Mouse (Mus musculus): Measurements from ENCODE around the gene Dnase1. TPM values are rescaled to one million over a fixed set of nuclear protein-coding genes. Genes with fewer than 3 reads are reported as not detected.

The Dnase1 gene
- polyA plus RNA-seq, 1 experiment from 2014 or later: 3.4 TPM

DNA sequence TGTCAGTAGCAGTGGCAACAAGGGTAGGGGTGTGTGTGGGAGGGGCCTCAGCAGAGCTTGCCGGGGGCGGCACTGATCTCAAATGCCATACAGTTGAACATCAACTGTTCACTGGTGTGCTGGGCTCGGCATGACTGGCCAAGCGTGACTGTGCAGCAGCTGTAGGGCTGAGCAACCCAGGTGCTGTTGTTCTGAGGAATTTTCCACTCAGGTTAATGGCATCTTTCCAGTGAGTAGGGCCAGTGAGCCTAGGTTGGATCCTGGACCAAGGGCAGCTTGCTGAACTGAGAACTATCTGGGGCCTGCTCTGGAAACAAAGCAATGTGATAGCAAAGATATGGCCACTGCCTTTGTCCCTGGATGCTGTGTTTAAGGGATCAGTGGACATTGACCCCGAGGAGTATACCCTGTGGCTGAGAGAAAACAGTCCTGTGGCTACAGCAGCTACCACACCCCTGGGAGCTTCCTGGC lies 7.3 kb upstream of the Dnase1 start:
- ATAC-seq (ENCODE audit: insufficient number of reproducible peaks, low FRiP score): no peak
- no peak overlapping the region for H3K4me3 ChIP-seq
- H3K4me2 ChIP-seq: no peak overlapping the region
- H3K27me3 ChIP-seq (replicated peaks): no peaks in the 10 kb centered on the region
- 0 out of 2 replicates have a peak, but pooled peaks cover 4% of the 10 kb centered on the region for H3K9me3 ChIP-seq (replicated peaks)
- no peak overlapping the region for H3K9ac ChIP-seq
- H3K27ac ChIP-seq (ENCODE audit: poor library complexity, severe bottlenecking): no peak overlapping the region
- H3K4me1 ChIP-seq (replicated peaks): peaks cover 6% of the 10 kb centered on the region
- WGBS: 87% methylated on average over 5 of the region's 5 CpGs
- no peaks in the 10 kb centered on the region for H3K36me3 ChIP-seq

DNA sequence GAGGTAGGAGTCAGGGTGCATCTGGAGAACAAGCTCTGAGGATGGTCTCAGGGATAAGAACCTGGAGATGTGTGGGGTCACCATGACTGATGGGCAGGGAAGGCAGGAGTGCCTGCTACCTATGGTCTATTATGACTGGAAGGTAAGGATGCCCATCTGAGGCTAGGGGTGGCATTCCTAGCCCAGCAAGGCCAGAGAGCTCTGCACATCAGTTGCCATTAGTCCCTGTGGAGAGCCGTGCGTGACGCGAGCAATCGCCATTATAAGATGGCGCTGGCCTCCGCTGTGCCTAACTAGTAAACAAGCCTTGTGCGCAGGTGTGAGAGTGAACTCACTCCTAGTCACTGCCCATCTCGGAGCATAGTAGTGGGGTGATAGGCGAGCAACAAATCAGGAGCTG lies 6.2 kb upstream of the Dnase1 start:
- no peaks in the 10 kb centered on the region for H3K36me3 ChIP-seq
- peaks cover 8% of the 10 kb centered on the region for H3K4me1 ChIP-seq (replicated peaks)
- ATAC-seq (ENCODE audit: insufficient number of reproducible peaks, low FRiP score): no peak
- H3K27me3 ChIP-seq (replicated peaks): no peaks in the 10 kb centered on the region
- H3K9me3 ChIP-seq (replicated peaks): 0 out of 2 replicates have a peak, but pooled peaks cover 4% of the 10 kb centered on the region
- H3K4me3 ChIP-seq: no peak overlapping the region
- no peak overlapping the region for H3K9ac ChIP-seq
- H3K27ac ChIP-seq (ENCODE audit: poor library complexity, severe bottlenecking): no peak overlapping the region
- 90% methylated on average over 10 of the region's 10 CpGs for whole genome bisulfite sequencing
- H3K4me2 ChIP-seq: no peak overlapping the region

DNA sequence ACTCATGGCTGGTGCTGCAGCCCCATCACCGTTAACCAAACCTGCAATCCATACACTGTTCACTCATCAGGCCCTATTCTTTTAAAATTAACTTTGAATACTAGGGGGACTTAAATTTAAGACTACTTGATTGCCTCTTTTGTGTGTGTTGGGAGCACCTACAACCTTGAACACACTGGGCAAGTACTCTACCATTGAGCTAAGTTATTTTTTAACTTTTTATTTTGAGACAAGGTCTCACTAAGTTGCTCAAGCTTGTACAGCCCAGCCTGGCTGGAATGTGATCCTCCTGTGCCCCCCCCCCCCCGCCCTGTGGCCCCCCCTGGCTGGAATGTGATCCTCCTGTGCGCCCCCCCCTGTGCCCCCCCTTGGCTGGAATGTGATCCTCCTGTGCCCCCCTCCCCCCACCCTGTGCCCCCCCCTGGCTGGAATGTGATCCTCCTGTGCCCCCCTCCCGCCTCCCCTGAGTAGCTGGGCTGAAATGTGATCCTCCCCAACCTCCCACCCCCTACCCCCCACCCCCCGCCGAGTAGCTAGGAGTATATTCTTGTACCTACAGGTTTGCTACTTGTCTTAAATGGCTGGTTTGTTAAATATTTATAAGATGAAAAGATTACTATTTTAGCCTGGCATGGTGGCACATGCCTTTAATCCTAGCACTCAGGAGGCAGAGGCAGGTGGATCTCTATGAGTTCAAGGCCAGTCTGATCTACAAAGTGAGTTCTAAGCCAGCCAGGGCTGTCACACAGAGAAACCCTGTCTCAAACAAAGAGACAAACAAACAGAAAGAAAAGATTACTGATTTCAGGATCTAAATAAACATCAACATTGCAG lies 5.1 kb upstream of the Dnase1 start:
- WGBS: 64% methylated on average over 5 of the region's 6 CpGs
- ATAC-seq (ENCODE audit: insufficient number of reproducible peaks, low FRiP score): no peak
- no peak overlapping the region for H3K27ac ChIP-seq (ENCODE audit: poor library complexity, severe bottlenecking)

DNA sequence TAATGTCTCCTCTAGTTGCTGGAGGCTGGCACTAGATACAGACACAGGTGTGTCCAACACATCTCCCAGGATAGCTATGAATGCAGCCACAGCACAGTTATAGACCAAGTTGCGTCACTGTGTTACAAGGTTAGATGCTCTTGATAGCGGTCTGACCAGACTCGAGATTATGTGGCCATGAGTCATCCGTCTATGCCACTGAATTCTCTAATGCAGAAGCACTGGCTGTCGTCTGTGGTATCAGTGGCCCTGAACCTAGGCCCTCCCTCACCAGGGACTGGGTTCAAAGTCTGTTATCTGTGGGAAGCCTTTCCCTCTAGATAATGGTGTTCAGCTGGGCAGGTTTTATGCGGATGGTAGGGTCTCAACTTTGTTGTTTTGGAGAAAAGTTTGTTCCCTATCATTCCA lies 4.4 kb upstream of the Dnase1 start:
- Histone ChIP-seq H3K36me3 (peaks cover 14% of the 10 kb centered on the region), H3K27ac (ENCODE audit: poor library complexity, severe bottlenecking) (no peak overlapping the region), H3K9ac (no peak overlapping the region), H3K4me1 (replicated peaks) (peaks cover 8% of the 10 kb centered on the region), H3K4me2 (no peak overlapping the region), H3K9me3 (replicated peaks) (0 out of 2 replicates have a peak, but pooled peaks cover 4% of the 10 kb centered on the region), H3K4me3 (no peak overlapping the region), H3K27me3 (replicated peaks) (no peaks in the 10 kb centered on the region)
- 70% methylated on average over 6 of the region's 6 CpGs for WGBS
- ATAC-seq (ENCODE audit: insufficient number of reproducible peaks, low FRiP score): no peak

More for the DNA sequence above, 5.1 kb upstream of the Dnase1 start:
- H3K9me3 ChIP-seq (replicated peaks): 0 out of 2 replicates have a peak, but pooled peaks cover 4% of the 10 kb centered on the region
- no peak overlapping the region for H3K4me3 ChIP-seq
- H3K4me1 ChIP-seq (replicated peaks): peaks cover 8% of the 10 kb centered on the region
- H3K27me3 ChIP-seq (replicated peaks): no peaks in the 10 kb centered on the region
- H3K4me2 ChIP-seq: no peak overlapping the region
- no peak overlapping the region for H3K9ac ChIP-seq
- peaks cover 7% of the 10 kb centered on the region; the same call in 1 of the 2 replicates for H3K36me3 ChIP-seq

DNA sequence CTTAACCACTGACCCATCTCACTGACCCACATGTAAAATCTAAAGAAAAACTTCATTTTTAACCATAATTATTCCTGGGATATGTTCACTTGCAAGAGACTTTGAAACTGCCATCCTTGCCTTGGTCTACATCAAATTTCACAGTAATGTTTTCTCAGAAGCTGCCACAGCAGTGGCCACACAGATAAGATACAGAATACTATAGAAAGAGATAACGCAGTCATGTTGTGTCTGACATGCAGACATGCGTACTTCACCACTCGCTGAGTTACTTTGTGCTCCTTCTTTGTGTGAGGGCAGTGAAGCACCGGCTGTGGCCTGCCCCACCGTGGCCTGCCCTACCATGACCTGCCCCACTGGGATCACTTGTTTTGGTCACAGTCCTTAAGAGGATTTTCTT lies 2.8 kb upstream of the Dnase1 start:
- WGBS: 35% methylated on average over 5 of the region's 5 CpGs
- no peak overlapping the region for H3K9ac ChIP-seq
- H3K4me3 ChIP-seq: no peak overlapping the region
- H3K4me1 ChIP-seq (replicated peaks): peaks cover 8% of the 10 kb centered on the region
- peaks cover 30% of the 10 kb centered on the region for H3K36me3 ChIP-seq
- no peak overlapping the region for H3K4me2 ChIP-seq
- H3K27ac ChIP-seq (ENCODE audit: poor library complexity, severe bottlenecking): no peak overlapping the region
- no peaks in the 10 kb centered on the region for H3K27me3 ChIP-seq (replicated peaks)
- ATAC-seq (ENCODE audit: insufficient number of reproducible peaks, low FRiP score): no peak
- no peaks in the 10 kb centered on the region for H3K9me3 ChIP-seq (replicated peaks)

DNA sequence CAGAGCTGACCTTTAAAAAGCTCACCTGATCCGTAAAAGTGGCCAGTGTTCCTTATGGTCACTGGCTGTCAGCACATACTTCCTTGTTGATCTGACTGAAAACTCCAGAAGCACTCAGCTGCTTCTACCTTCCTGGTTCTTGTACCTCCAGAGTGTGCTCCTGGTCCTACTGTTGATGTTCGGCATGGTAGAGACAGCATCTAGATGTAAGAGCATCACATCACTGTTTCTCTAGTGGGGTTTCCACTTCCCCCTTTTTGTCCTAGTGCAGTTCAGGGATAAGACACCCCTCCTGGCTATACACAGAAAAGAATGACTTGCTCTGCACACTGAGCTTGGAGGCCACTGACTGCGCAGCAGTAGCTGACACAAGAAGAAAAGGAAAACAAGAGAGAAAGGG lies 2.3 kb upstream of the Dnase1 start:
- H3K4me1 ChIP-seq (replicated peaks): peaks cover 8% of the 10 kb centered on the region
- 78% methylated on average over 3 of the region's 3 CpGs for WGBS
- no peaks in the 10 kb centered on the region for H3K27me3 ChIP-seq (replicated peaks)
- peaks cover 35% of the 10 kb centered on the region for H3K36me3 ChIP-seq
- H3K4me2 ChIP-seq: no peak overlapping the region
- ATAC-seq (ENCODE audit: insufficient number of reproducible peaks, low FRiP score): no peak
- no peak overlapping the region for H3K27ac ChIP-seq (ENCODE audit: poor library complexity, severe bottlenecking)
- H3K4me3 ChIP-seq: no peak overlapping the region
- no peak overlapping the region for H3K9ac ChIP-seq
- no peaks in the 10 kb centered on the region for H3K9me3 ChIP-seq (replicated peaks)

DNA sequence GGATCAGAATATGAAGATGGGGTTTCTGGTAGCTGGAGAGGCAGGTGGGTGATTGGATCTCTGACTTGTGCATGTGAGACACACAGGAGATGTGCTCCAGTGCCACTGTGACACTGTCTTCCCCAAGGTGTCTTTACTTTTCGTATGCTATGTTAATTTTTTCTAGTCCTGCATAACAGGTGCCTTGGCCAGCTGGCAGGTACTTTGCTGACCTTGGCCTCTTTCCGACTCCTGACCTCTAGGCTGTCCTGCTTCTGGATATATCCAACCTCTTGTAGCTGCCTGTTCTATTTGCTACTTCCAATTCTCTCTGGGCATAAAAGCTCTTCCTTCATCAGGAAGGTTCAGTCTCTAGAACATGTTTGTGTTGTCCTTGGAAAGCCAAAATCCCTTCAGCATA lies 1.2 kb upstream of the Dnase1 start:
- no peak overlapping the region for H3K4me3 ChIP-seq
- H3K4me1 ChIP-seq (replicated peaks): peaks cover 8% of the 10 kb centered on the region
- H3K9me3 ChIP-seq (replicated peaks): no peaks in the 10 kb centered on the region
- WGBS: 91% methylated on average over 2 of the region's 2 CpGs
- no peak overlapping the region for H3K4me2 ChIP-seq
- no peak for ATAC-seq (ENCODE audit: insufficient number of reproducible peaks, low FRiP score)
- H3K36me3 ChIP-seq: peaks cover 46% of the 10 kb centered on the region
- no peaks in the 10 kb centered on the region for H3K27me3 ChIP-seq (replicated peaks)
- H3K27ac ChIP-seq (ENCODE audit: poor library complexity, severe bottlenecking): no peak overlapping the region
- H3K9ac ChIP-seq: no peak overlapping the region

DNA sequence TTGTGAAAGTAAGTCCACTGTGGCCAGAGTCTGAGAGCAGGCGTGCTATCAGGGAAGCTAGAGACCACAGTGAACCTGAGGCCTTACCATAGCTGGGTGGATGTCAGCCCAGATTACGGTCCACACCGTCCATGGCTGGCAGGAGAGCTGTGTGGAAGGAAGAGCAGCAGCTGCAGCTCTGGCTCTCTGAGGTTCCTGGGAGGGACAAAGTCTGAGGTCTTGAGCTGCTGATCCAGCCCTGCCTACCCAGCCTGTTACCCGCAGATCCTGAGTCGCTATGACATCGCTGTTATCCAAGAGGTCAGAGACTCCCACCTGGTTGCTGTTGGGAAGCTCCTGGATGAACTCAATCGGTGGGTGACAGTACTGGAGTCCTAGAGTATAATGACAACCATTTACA lies 948 bp downstream of the Dnase1 start:
- Histone ChIP-seq H3K36me3 (peaks cover 61% of the 10 kb centered on the region), H3K27ac (ENCODE audit: poor library complexity, severe bottlenecking) (no peak overlapping the region), H3K9me3 (replicated peaks) (no peaks in the 10 kb centered on the region), H3K4me2 (no peak overlapping the region), H3K9ac (no peak overlapping the region), H3K27me3 (replicated peaks) (no peaks in the 10 kb centered on the region), H3K4me3 (no peak overlapping the region), H3K4me1 (replicated peaks) (peaks cover 8% of the 10 kb centered on the region)
- no peak for ATAC-seq (ENCODE audit: insufficient number of reproducible peaks, low FRiP score)
- 94% methylated on average over 7 of the region's 7 CpGs for WGBS

DNA sequence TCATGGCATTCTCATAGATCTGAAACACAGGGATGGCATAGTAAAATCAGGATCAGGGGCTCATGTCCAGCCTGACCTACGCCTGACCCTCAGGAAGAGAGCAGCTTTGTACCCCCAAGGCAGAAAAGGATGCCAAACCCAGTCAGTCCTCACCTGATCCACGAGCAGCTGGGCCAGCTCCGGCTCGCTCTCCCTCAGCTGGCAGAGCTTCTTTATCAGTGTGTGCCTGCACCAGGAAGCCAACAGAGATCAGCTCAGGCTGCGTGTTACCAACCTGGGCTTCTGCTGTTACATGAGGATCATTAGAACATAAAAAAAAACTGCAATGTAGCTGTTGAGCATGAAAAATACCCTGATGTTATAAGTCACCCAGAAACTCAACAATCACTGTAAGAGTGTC lies 3.5 kb downstream of the Dnase1 start:
- no peak for ATAC-seq (ENCODE audit: insufficient number of reproducible peaks, low FRiP score)
- Histone ChIP-seq H3K9me3 (replicated peaks) (no peaks in the 10 kb centered on the region), H3K4me1 (replicated peaks) (no peaks in the 10 kb centered on the region), H3K27me3 (replicated peaks) (no peaks in the 10 kb centered on the region), H3K27ac (ENCODE audit: poor library complexity, severe bottlenecking) (no peak overlapping the region), H3K9ac (no peak overlapping the region), H3K36me3 (peaks cover 80% of the 10 kb centered on the region), H3K4me3 (no peak overlapping the region), H3K4me2 (no peak overlapping the region)
- 88% methylated on average over 5 of the region's 5 CpGs for WGBS

DNA sequence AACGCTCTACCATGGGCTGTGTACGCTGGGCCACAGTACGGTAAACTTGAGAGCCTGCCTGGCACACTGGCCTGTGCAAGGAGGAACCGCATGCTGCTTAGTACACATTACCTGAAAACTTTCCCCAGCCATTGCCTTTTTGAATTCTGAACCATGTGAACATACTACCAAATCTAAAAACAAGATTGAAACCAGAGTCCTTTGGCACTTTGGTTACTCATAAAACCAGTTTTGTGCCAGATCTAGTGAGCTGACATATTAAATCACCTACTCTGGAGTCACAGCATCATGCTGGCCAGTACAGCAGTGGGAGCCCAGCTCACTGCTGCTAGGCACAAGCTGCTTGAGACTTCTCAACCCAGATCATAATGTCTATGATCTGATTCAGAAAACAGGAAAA lies 4.9 kb downstream of the Dnase1 start:
- H3K36me3 ChIP-seq: peaks cover 87% of the 10 kb centered on the region
- H3K4me2 ChIP-seq: no peak overlapping the region
- no peak overlapping the region for H3K4me3 ChIP-seq
- H3K27me3 ChIP-seq (replicated peaks): no peaks in the 10 kb centered on the region
- no peaks in the 10 kb centered on the region for H3K4me1 ChIP-seq (replicated peaks)
- 93% methylated on average over 4 of the region's 4 CpGs for WGBS
- H3K9me3 ChIP-seq (replicated peaks): no peaks in the 10 kb centered on the region
- ATAC-seq (ENCODE audit: insufficient number of reproducible peaks, low FRiP score): no peak
- H3K27ac ChIP-seq (ENCODE audit: poor library complexity, severe bottlenecking): no peak overlapping the region
- H3K9ac ChIP-seq: no peak overlapping the region

DNA sequence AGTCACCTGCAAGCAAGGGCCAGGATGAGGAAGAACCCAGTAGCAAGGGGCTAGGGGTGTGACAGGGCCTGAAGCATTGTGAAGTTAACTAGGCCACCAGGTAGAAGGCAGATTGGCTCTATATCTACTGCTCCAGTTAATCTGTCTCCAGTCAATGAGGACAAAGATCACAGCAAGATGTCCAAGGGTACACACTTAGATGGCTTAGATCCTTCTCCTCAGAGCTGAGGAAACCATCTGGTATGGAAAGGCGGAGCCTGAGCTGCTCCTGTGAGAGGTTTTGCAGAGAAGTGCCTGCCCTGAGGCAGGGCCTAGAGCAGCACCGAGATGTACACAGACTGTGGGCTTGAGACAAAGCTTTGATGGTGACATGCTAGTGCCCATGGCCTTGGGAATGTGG lies 7.4 kb downstream of the Dnase1 start:
- Histone ChIP-seq H3K27ac (ENCODE audit: poor library complexity, severe bottlenecking) (no peak overlapping the region), H3K27me3 (replicated peaks) (no peaks in the 10 kb centered on the region), H3K9ac (no peak overlapping the region), H3K9me3 (replicated peaks) (no peaks in the 10 kb centered on the region), H3K4me3 (no peak overlapping the region), H3K4me1 (replicated peaks) (no peaks in the 10 kb centered on the region), H3K4me2 (no peak overlapping the region), H3K36me3 (peaks cover 83% of the 10 kb centered on the region)
- ATAC-seq (ENCODE audit: insufficient number of reproducible peaks, low FRiP score): no peak
- 90% methylated on average over 2 of the region's 2 CpGs for WGBS

DNA sequence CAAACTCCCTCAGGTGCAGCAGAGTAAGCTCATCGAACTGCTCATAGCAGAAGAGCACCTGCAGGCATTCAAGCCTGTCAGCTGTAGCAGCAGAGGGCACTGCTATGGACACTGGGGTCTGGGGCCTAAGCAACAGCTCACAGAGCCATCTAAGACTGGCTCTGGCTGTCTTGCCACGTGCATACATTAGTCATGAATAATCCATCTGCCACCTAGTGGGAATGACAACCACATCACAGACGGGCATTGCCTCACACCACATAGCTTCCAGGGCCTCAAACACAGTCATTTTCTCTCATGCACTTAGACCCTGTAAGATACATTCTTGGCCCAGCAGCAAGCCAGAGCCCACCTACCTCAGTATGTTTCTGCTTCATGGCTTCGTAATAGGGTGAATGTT lies 8.8 kb downstream of the Dnase1 start:
- WGBS: 87% methylated on average over 4 of the region's 4 CpGs
- no peak for ATAC-seq (ENCODE audit: insufficient number of reproducible peaks, low FRiP score)
- H3K4me3 ChIP-seq: no peak overlapping the region
- H3K4me2 ChIP-seq: no peak overlapping the region
- H3K27ac ChIP-seq (ENCODE audit: poor library complexity, severe bottlenecking): no peak overlapping the region
- H3K4me1 ChIP-seq (replicated peaks): no peaks in the 10 kb centered on the region
- H3K27me3 ChIP-seq (replicated peaks): no peaks in the 10 kb centered on the region
- H3K36me3 ChIP-seq: peaks cover 83% of the 10 kb centered on the region
- no peak overlapping the region for H3K9ac ChIP-seq
- no peaks in the 10 kb centered on the region for H3K9me3 ChIP-seq (replicated peaks)

All from heart, embryonic 12.5 days (tissue).